Mouse (Mus musculus) heart, embryonic 11.5 days (tissue): ENCODE measurements around the gene Alpk3. TPM values are rescaled to one million over a fixed set of nuclear protein-coding genes. Genes with fewer than 3 reads are reported as not detected.

Experiments used
- ATAC-seq: fragments of 200-750 bp; cut with Nextera tagmentation; replicated peaks from 2 replicates; pipeline ENCODE4 v1.8.0; 2017; ENCODE audit warnings: moderate library complexity; ENCODE audit not compliant: insufficient number of reproducible peaks, low FRiP score, low TSS enrichment
- H3K27ac ChIP-seq: fragments of 300-500 bp; sonication (generic); 2 replicates; pipeline ENCODE4 v1.5.1; 2014; ENCODE audit warnings: mild to moderate bottlenecking, low read depth, low read length
- H3K27me3 ChIP-seq: fragments of 300-500 bp; sonication (generic); 2 replicates; pipeline ENCODE4 v1.6.1; 2014; ENCODE audit warnings: mild to moderate bottlenecking, low read length, mixed read lengths; ENCODE audit not compliant: control insufficient read depth, insufficient read depth
- H3K36me3 ChIP-seq: fragments of 300-500 bp; sonication (generic); 2 replicates; pipeline ENCODE4 v1.6.1; 2014; ENCODE audit warnings: mild to moderate bottlenecking, low read length, moderate library complexity, mixed read lengths; ENCODE audit not compliant: control insufficient read depth, insufficient read depth
- H3K4me1 ChIP-seq: fragments of 300-500 bp; sonication (generic); 2 replicates; pipeline ENCODE4 v1.6.1; 2014; ENCODE audit warnings: low read length; ENCODE audit not compliant: control insufficient read depth, insufficient read depth
- H3K4me2 ChIP-seq: fragments of 300-500 bp; sonication (generic); 2 replicates; pipeline ENCODE4 v1.6.1; 2014; ENCODE audit warnings: mild to moderate bottlenecking, moderate library complexity
- H3K4me3 ChIP-seq: fragments of 300-500 bp; sonication (generic); 2 replicates; pipeline ENCODE4 v1.5.1; 2014; ENCODE audit warnings: low read depth, low read length
- H3K9ac ChIP-seq: fragments of 300-500 bp; sonication (generic); 2 replicates; pipeline ENCODE4 v1.6.1; 2014; ENCODE audit warnings: mild to moderate bottlenecking, low read depth, low read length, moderate library complexity
- H3K9me3 ChIP-seq: fragments of 300-500 bp; sonication (generic); replicated peaks from 2 replicates; pipeline ENCODE4 v1.6.1; 2016; ENCODE audit warnings: low read length; ENCODE audit not compliant: control insufficient read depth
- WGBS: fragments of 180-500 bp; shearing (Covaris S2); extraction: QIAGEN DNeasy Blood & Tissue Kit; methylation state at CpG from one replicate; pipeline ENCODE4 v1.1.7; 2014; ENCODE audit not compliant: insufficient replicate concordance; 5-methylcytosine and 5-hydroxymethylcytosine counted together
- polyA plus RNA-seq: library from polyadenylated mRNA; unstranded; fragments of >200 nt; fragmentation: Nextera tagmentation; extraction: Ambion mirVana; gene quantifications from 2 replicates; pipeline ENCODE4 v1.2.1, GENCODE M21; 2014

Gene Alpk3
- polyA plus RNA-seq = 22.8 and 24.2 TPM in 2 replicates

DNA sequence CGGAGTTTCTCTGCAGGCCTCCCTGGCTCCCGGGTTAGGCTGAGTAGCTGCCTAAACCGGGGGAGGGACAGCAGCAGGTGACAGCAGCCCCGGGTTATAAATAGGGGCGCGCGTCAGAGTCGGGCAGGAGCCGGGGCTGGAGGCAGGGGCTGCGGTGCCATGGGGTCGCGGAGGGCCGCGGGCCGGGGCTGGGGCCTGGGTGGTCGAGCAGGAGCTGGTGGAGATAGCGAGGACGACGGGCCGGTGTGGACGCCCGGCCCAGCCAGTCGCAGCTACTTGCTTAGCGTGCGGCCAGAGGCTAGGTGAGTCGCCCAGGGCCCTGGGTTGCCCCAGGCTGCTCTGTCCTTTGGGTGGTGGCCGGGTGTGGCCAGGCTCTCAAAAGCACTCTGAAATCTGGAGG is at the start of gene Alpk3:
Gene Alpk3, plus strand, starts transcription at position 130 of the 400 bp plus-strand sequence.
- WGBS = 2% methylated on average over 27 of the region's 27 CpGs
- Histone ChIP-seq H3K9ac (peak within 1 kb of the TSS; percentile 80), H3K27ac (peak within 1 kb of the TSS; percentile 98), H3K9me3 (no peaks in the 10 kb centered on the region), H3K36me3 (0 out of 2 replicates have a peak, but pooled peaks cover 3% of the 10 kb centered on the region), H3K27me3 (no peaks in the 10 kb centered on the region), H3K4me3 (peak within 1 kb of the TSS; percentile 50), H3K4me2 (peak within 1 kb of the TSS; percentile 66), H3K4me1 (peaks cover 41% of the 10 kb centered on the region)
- peak; percentile 67 for ATAC-seq

DNA sequence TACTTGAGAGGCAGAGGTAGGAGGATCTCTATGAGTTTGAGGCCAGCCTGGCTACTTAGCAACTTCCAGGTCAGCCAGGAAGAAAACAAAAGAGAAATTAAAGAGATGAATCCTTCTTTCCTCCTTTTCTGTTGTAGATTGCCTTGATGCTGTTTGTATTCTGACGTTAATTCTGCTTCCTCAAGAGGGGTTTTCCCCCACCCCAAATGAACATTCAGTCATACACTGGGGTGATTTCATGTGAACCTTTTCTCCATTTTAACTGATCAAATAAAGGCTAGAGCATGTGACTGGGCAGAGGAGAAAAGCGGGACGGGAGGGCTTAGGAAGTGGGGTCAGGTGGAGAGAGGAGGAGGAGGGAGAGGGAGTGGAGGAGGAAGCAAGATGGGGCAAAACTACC is 49.1 kb upstream of the Alpk3 start:
- peaks cover 5% of the 10 kb centered on the region; the same call in 1 of the 2 replicates for H3K36me3 ChIP-seq
- ATAC-seq = no peak
- H3K27me3 ChIP-seq = no peaks in the 10 kb centered on the region
- no peaks in the 10 kb centered on the region for H3K9me3 ChIP-seq
- H3K9ac ChIP-seq = no peak overlapping the region
- H3K27ac ChIP-seq = no peak overlapping the region
- no peak overlapping the region for H3K4me3 ChIP-seq
- WGBS = 82% methylated on average over 3 of the region's 3 CpGs
- peaks cover 14% of the 10 kb centered on the region for H3K4me1 ChIP-seq
- no peak overlapping the region for H3K4me2 ChIP-seq

DNA sequence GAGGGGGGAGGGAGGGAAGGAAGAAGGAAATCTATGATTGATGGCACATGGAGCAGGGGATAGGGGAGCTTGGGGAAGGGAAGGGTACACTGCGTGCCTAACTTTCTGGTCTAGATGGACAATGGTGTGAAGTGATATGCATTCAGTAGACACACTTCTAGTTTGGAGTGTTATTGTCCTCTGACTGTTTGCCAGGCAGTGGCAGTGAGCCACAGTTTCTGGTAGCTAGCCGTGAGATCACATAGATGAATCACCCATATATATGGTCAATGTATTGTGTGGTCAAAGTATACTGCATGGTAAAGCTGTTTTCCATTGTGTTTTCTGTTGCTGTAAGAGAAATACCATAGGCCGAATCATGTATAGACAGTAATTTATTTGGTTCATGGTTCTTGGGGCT is 45.8 kb upstream of the Alpk3 start:
- WGBS = 95% methylated on average over 3 of the region's 3 CpGs
- no peaks in the 10 kb centered on the region for H3K27me3 ChIP-seq
- H3K9ac ChIP-seq = no peak overlapping the region
- ATAC-seq = no peak
- H3K27ac ChIP-seq = no peak overlapping the region
- H3K4me1 ChIP-seq = no peaks in the 10 kb centered on the region
- H3K36me3 ChIP-seq = peaks cover 5% of the 10 kb centered on the region; the same call in 1 of the 2 replicates
- no peak overlapping the region for H3K4me3 ChIP-seq
- H3K4me2 ChIP-seq = no peak overlapping the region
- H3K9me3 ChIP-seq = no peaks in the 10 kb centered on the region

DNA sequence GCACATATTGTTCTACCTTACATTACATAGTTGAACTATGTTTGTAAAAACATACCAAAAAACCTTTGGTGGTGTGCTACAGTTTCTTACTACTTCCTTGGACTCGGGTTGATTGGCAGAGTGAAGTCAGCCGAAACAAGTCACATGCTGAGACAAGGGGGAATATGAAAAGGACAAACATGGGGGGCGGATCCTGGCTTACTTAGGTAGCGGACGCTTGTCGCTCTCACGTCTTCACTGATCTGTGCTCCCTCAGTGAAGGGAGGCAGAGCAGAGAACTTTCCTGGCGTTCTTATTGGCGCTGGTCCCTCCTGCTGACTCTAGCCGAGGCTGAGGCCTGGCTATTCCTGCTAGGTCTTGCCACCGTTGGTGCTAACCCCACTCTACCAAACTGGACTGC is 37.1 kb upstream of the Alpk3 start:
- Histone ChIP-seq H3K36me3 (peaks cover 16% of the 10 kb centered on the region), H3K27ac (no peak overlapping the region), H3K27me3 (no peaks in the 10 kb centered on the region), H3K9me3 (no peaks in the 10 kb centered on the region), H3K9ac (no peak overlapping the region), H3K4me3 (no peak overlapping the region), H3K4me1 (no peaks in the 10 kb centered on the region), H3K4me2 (no peak overlapping the region)
- no peak for ATAC-seq
- 72% methylated on average over 11 of the region's 11 CpGs for WGBS

DNA sequence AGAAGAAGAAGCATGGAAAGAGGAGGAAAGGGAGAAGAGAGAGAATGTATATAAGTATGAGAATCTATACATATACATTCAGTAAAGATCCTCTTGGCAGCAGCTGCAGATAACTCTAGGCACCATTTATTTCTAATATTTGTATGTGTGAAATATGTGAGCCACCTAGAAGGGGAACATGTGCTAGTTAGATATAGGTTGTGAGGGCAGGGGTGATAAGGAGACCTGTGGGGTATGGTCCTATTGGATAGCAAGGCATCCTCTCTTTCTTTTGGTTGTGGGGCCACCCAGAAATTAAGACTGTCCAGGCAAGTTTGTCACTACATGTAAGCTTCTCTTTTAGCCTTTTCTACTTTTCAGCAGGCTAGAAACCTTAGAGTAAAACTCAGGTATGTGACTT is 34.7 kb upstream of the Alpk3 start:
- Histone ChIP-seq H3K9ac (no peak overlapping the region), H3K27ac (no peak overlapping the region), H3K4me1 (no peaks in the 10 kb centered on the region), H3K9me3 (no peaks in the 10 kb centered on the region), H3K4me3 (no peak overlapping the region), H3K4me2 (no peak overlapping the region), H3K36me3 (peaks cover 20% of the 10 kb centered on the region), H3K27me3 (no peaks in the 10 kb centered on the region)
- no peak for ATAC-seq

DNA sequence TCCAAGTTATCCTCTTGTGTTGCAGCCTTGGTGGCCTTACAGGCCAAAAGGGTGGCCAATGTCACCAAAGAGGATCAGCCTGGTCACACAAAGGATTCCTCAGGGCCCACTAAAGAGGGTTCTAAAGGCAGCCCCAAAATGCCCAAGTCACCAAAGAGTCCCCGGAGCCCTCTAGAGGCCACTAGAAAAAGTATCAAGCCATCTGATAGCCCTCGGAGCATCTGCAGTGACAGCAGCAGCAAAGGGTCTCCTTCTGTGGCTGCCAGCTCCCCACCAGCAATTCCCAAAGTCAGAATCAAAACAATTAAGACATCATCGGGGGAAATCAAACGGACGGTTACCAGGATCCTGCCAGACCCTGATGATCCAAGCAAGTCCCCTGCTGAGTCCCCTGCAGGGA is 33.3 kb upstream of the Alpk3 start:
- WGBS = 58% methylated on average over 5 of the region's 5 CpGs
- Histone ChIP-seq H3K4me2 (no peak overlapping the region), H3K4me1 (no peaks in the 10 kb centered on the region), H3K27me3 (no peaks in the 10 kb centered on the region), H3K4me3 (no peak overlapping the region), H3K9ac (no peak overlapping the region), H3K9me3 (no peaks in the 10 kb centered on the region), H3K36me3 (peaks cover 20% of the 10 kb centered on the region), H3K27ac (no peak overlapping the region)
- no peak for ATAC-seq

DNA sequence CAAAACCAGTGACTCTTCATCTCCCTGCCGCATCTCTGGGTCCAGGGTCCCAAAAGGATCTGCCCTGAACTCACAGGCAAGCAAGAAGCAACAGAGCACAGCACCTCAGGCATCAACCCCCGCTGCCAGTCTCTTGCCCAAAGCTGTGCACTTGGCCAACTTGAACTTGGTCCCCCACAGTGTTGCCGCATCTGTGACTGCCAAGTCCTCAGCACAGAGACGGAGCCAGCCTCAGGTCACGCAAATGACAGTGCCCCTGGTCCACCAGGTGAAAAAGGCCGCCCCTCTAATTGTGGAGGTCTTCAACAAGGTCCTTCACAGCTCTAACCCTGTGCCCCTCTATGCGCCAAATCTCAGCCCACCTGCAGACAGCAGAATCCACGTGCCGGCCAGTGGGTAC is 32.7 kb upstream of the Alpk3 start:
- no peaks in the 10 kb centered on the region for H3K4me1 ChIP-seq
- 93% methylated on average over 9 of the region's 9 CpGs for WGBS
- H3K4me2 ChIP-seq = no peak overlapping the region
- H3K4me3 ChIP-seq = no peak overlapping the region
- H3K9me3 ChIP-seq = no peaks in the 10 kb centered on the region
- peaks cover 23% of the 10 kb centered on the region for H3K36me3 ChIP-seq
- no peak overlapping the region for H3K27ac ChIP-seq
- H3K9ac ChIP-seq = no peak overlapping the region
- no peak for ATAC-seq
- no peaks in the 10 kb centered on the region for H3K27me3 ChIP-seq

DNA sequence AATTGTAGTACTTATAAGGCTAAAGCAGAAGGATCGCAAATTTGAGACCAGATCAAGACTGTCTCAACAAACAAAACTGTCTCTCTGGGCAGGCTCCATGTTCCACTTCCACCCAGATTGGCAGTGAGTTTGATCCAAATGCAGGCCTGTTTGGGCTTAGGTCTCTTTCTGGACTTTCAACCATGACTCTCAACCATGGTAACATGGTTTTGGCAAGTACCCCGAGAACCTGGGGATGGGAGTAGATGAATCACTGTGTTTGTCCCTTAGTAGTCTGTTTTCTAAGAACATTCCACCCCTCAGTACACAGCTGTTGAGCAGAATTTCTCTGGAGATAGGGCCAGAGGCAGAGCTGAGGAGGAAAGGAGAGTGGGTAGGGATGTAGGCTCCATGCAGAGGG is 31.6 kb upstream of the Alpk3 start:
- Histone ChIP-seq H3K27ac (no peak overlapping the region), H3K4me3 (no peak overlapping the region), H3K27me3 (no peaks in the 10 kb centered on the region), H3K4me1 (no peaks in the 10 kb centered on the region), H3K36me3 (peaks cover 33% of the 10 kb centered on the region), H3K9me3 (no peaks in the 10 kb centered on the region), H3K9ac (no peak overlapping the region), H3K4me2 (no peak overlapping the region)
- ATAC-seq = no peak
- WGBS = 89% methylated on average over 2 of the region's 2 CpGs

DNA sequence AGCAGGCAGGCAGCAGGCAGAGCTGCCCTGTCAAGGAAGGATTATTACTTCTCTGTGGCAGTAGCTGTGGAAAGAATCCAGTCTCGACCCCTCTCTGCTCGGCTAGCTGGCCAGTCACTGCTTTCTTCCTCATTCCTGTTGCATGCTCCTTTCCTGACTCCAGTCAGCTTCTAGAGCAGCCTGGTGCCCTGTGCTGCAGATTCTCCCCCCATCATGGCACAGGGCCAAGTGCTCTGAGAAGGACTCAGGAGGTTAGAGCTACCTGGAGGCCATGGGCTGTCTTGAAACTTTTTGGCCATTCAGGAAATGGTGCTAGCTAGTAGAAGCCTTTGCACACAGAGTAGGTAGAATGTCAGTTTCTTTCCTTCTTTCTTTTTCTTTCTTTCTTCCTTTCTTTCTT is 17.7 kb upstream of the Alpk3 start:
- Histone ChIP-seq H3K9me3 (no peaks in the 10 kb centered on the region), H3K27me3 (no peaks in the 10 kb centered on the region), H3K4me3 (no peak overlapping the region), H3K4me2 (no peak overlapping the region), H3K36me3 (peaks cover 51% of the 10 kb centered on the region), H3K9ac (no peak overlapping the region), H3K27ac (0 out of 2 replicates have a peak overlapping the region, but pooled peaks have one; percentile 10), H3K4me1 (no peaks in the 10 kb centered on the region)
- ATAC-seq = no peak
- 42% methylated on average over 2 of the region's 2 CpGs for WGBS
